ENCODE assay signal across 11 mouse cellular contexts in genomic region chr6:99375865-99376264, GRCm38 (mm10).
DNase-seq lines count a peak whose midpoint lies in the region; ATAC-seq and TF ChIP-seq lines count a peak whose summit lies in the region.
"Had no signal": no experiment of that assay in that cellular context is flagged by ENCODE, and none has a peak within 500 bp of the region (broad histone marks: within the 10 kb centered on the region; RNA-seq: fewer than 3 reads in every experiment).

No protein-coding gene starts in this region.

- TF ChIP-seq CTCF in hindbrain, postnatal 0 days (IDR thresholded peaks at IDR 0.05; ENCODE audit: low read depth) = no peak

- no peak overlapping the region for H3K9ac ChIP-seq in hindbrain, postnatal 0 days (replicated peaks; ENCODE audit: low read length)
- H3K9ac ChIP-seq: lung, embryonic 15.5 days had no signal

- H3K36me3 ChIP-seq in hindbrain, postnatal 0 days (ENCODE audit: insufficient read depth, low read length) = no peaks in the 10 kb centered on the region
- H3K36me3 ChIP-seq: lung, embryonic 15.5 days had no signal

- no peak overlapping the region for H3K27ac ChIP-seq in hindbrain, postnatal 0 days

- ATAC-seq in hindbrain, postnatal 0 days = no peak

- H3K4me2 ChIP-seq in hindbrain, postnatal 0 days (ENCODE audit: low read depth, low read length) = no peak overlapping the region
- H3K4me2 ChIP-seq: lung, embryonic 15.5 days had no signal

- H3K4me3 ChIP-seq in hindbrain, postnatal 0 days (ENCODE audit: low read length) = no peak overlapping the region
- H3K4me3 ChIP-seq: lung, embryonic 15.5 days had no signal

- DNase-seq in kidney, postnatal 14 days = peak; percentile 37
- DNase-seq in kidney, adult 8-10 months = no peak
- peak; percentile 64 for DNase-seq in thymus, postnatal 14 days
- no peak for DNase-seq in thymus, postnatal 10 days (ENCODE audit: low spot score in 2 of 2)
- peak; percentile 31 to 48 for DNase-seq in left cerebral cortex, postnatal 36 days (ENCODE audit: low spot score in 2 of 2)
- peak; percentile 62 to 74 for DNase-seq in thymus, postnatal 36 days
- DNase-seq in embryo, embryonic 10 days (ENCODE audit: low spot score) = no peak
- no peak for DNase-seq in hindbrain, postnatal 0 days (ENCODE audit: low spot score)
- DNase-seq: adrenal gland, postnatal 25 days; heart, adult 11 months had no signal

- H3K27me3 ChIP-seq in hindbrain, postnatal 0 days (ENCODE audit: insufficient read depth, low read length) = no peaks in the 10 kb centered on the region
- H3K27me3 ChIP-seq: lung, embryonic 15.5 days had no signal

- intact Hi-C loops in left cerebral cortex, postnatal 36 days (cut with DNase I) = loop anchor here (5.0 kb wide), 1 partner anchor 39 kb away; no protein-coding TSS in a partner anchor

- WGBS in hindbrain, postnatal 0 days = 41% methylated on average over 6 of the region's 6 CpGs

- H3K4me1 ChIP-seq in hindbrain, postnatal 0 days (ENCODE audit: insufficient read depth, low read length) = peaks cover 14% of the 10 kb centered on the region

- H3K9me3 ChIP-seq in hindbrain, postnatal 0 days (ENCODE audit: low read length) = no peaks in the 10 kb centered on the region
- H3K9me3 ChIP-seq: lung, embryonic 15.5 days had no signal

Comparison
In these comparisons a context has a peak if more than half of its experiments do, and no peak if none do; other contexts are left out.
1. DNase-seq: peak in kidney, postnatal 14 days (single experiment), thymus, postnatal 14 days (single experiment), left cerebral cortex, postnatal 36 days (2 of 2) and thymus, postnatal 36 days (2 of 2); none in kidney, adult 8-10 months (0 of 2), thymus, postnatal 10 days (0 of 2), embryo, embryonic 10 days (single experiment) and hindbrain, postnatal 0 days (single experiment).